Mouse (Mus musculus) lung, embryonic 14.5 days (tissue): Measurements from ENCODE around the gene Lrcol1. TPM values are rescaled to one million over a fixed set of nuclear protein-coding genes. Genes with fewer than 3 reads are reported as not detected.

ENCODE experiments used
- ATAC-seq: fragments of 200-750 bp; cut with Nextera tagmentation; 2 replicates; pipeline ENCODE4 v1.8.0; 2017; ENCODE audit warnings: mild to moderate bottlenecking, moderate TSS enrichment, moderate library complexity; ENCODE audit not compliant: insufficient read depth
- DNase-seq: peaks from one replicate; pipeline ENCODE4 v3.0.0-alpha.2; 2015
- H3K27ac ChIP-seq: fragments of 300-500 bp; sonication (generic); 2 replicates; pipeline ENCODE4 v1.5.1; 2014; ENCODE audit warnings: low read depth, mild to moderate bottlenecking, moderate library complexity
- H3K27me3 ChIP-seq: fragments of 300-500 bp; sonication (generic); 2 replicates; pipeline ENCODE4 v1.6.1; 2014; ENCODE audit warnings: low read length, control low read depth; ENCODE audit not compliant: insufficient read depth
- H3K36me3 ChIP-seq: fragments of 300-500 bp; sonication (generic); 2 replicates; pipeline ENCODE4 v1.6.1; 2014; ENCODE audit warnings: control low read depth; ENCODE audit not compliant: insufficient read depth
- H3K4me1 ChIP-seq: fragments of 300-500 bp; sonication (generic); 2 replicates; pipeline ENCODE4 v1.6.1; 2014; ENCODE audit warnings: antibody characterized with exemption, control low read depth; ENCODE audit not compliant: insufficient read depth
- H3K4me2 ChIP-seq: fragments of 300-500 bp; sonication (generic); 2 replicates; pipeline ENCODE4 v1.6.1; 2014; ENCODE audit warnings: mild to moderate bottlenecking
- H3K4me3 ChIP-seq: fragments of 300-500 bp; sonication (generic); 2 replicates; pipeline ENCODE4 v1.5.1; 2014; ENCODE audit warnings: low read depth, low read length
- H3K9ac ChIP-seq: fragments of 300-500 bp; sonication (generic); 2 replicates; pipeline ENCODE4 v1.6.1; 2014
- H3K9me3 ChIP-seq: fragments of 300-500 bp; sonication (generic); 2 replicates; pipeline ENCODE4 v1.6.1; 2016; ENCODE audit warnings: low read depth, low read length, control low read depth
- CTCF ChIP-seq: IDR thresholded peaks from 2 replicates; pipeline ENCODE4 v1.5.1; 2016; ENCODE audit warnings: antibody characterized with exemption, low read depth
- WGBS: fragments of 180-500 bp; shearing (Covaris S2); extraction: QIAGEN DNeasy Blood & Tissue Kit; methylation state at CpG from one replicate; pipeline ENCODE4 v1.1.7; 2014; 5-methylcytosine and 5-hydroxymethylcytosine counted together
- polyA plus RNA-seq: library from polyadenylated mRNA; unstranded; fragments of >200 nt; fragmentation: Nextera tagmentation; extraction: Ambion mirVana; gene quantifications from 2 replicates; pipeline ENCODE4 v1.2.1, GENCODE M21; 2014

Lrcol1 gene
- polyA plus RNA-seq, 1 experiment from 2014 or later: 2.4 TPM

DNA sequence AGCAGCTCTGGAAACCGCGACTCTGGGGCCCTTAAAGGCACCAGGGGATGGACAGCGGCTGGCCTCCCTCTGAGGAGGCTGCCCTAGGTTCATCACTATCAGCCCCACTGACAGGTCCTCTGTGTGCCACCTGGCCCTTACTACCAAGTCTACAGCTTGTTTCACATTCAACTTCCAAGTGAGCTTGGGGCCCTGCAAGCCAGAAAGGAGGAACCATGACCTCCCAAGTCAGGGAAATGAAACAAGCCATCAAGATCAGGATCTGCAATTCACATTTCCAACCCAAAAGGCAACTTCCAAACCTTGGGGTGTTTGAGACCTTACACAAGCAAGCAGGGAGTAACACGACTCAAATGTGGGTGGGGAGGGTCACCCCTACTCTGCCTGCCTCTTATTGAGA lies 40.7 kb downstream of the Lrcol1 start:
- Histone ChIP-seq H3K4me2 (peak overlapping the region; percentile 69), H3K4me1 (no peaks in the 10 kb centered on the region), H3K9ac (no peak overlapping the region), H3K27me3 (peaks cover 4% of the 10 kb centered on the region; the same call in 1 of the 2 replicates), H3K9me3 (no peaks in the 10 kb centered on the region), H3K4me3 (no peak overlapping the region), H3K27ac (no peak overlapping the region), H3K36me3 (no peaks in the 10 kb centered on the region)
- DNase-seq: no peak
- no peak for TF ChIP-seq CTCF
- WGBS: 39% methylated on average over 4 of the region's 4 CpGs
- no peak for ATAC-seq

DNA sequence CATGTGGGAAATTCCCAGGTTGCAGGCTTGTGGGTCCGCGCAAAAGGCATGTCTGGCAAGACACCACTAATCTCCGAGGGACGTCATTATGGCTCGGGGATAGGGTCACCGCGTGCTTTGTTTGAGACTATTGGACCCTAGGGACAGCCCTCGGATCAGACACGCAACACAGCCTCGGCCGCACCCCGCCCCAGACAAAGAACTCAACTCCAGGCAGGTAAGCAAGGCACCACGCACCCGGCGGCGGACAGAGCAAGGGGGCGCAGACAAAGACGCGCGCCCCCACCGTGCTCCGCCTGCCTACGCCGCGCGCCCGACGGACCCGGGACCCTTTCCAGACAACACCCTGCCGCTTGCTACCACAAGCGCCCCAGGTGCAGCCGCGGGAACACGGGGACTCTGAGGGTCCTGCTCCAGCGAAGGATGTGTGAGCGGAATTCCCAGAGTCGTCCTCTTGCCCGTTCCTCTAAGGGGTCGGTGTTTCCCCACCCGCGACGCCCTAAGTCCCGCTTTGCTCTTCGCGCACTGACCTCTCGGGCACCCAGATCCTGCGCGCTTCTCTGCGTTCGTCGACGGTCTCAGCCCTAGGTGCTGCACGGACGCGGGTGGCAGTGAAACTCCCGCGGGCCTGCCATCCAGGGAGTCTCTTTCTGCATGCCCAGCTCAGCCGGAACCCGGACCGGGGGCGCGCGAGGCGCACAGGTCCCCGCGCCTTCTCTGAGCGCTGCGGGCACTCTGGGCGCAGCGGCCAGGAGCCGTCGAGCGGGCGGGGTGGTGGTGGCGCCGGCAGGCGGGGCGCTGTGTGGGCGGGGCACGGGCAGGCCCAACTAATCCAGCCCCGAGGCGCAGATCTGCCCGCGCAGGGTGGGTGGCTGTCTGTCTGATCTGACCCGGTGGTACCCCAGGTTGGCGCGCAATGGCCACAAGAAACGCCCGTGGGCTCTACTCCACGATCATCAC lies 42.1 kb downstream of the Lrcol1 start:
- under 1% methylated on average over 90 of the region's 90 CpGs for WGBS
- ATAC-seq (peak; percentile 93), DNase-seq (peak; percentile 84)
- peak overlapping the region; percentile 69 for H3K4me2 ChIP-seq
- no peaks in the 10 kb centered on the region for H3K9me3 ChIP-seq
- H3K4me1 ChIP-seq: no peaks in the 10 kb centered on the region
- H3K9ac ChIP-seq: peak overlapping the region; percentile 63
- H3K4me3 ChIP-seq: peak overlapping the region; percentile 56
- H3K27me3 ChIP-seq: peaks cover 4% of the 10 kb centered on the region; the same call in 1 of the 2 replicates
- H3K36me3 ChIP-seq: no peaks in the 10 kb centered on the region
- H3K27ac ChIP-seq: no peak overlapping the region
- TF ChIP-seq CTCF: no peak

- Histone ChIP-seq H3K36me3 (no peaks in the 10 kb centered on the region), H3K4me1 (no peaks in the 10 kb centered on the region), H3K9ac (peak overlapping the region; percentile 63), H3K4me3 (peak overlapping the region; percentile 56), H3K27ac (no peak overlapping the region), H3K27me3 (peaks cover 4% of the 10 kb centered on the region; the same call in 1 of the 2 replicates), H3K9me3 (no peaks in the 10 kb centered on the region), H3K4me2 (peak overlapping the region; percentile 69)
- no peak for TF ChIP-seq CTCF
- WGBS: 13% methylated on average over 8 of the region's 8 CpGs
- ATAC-seq (peak; percentile 3; the same call in 1 of the 2 replicates), DNase-seq (peak; percentile 8)
Observed at GRCm38 (mm10) chr5:110387332-110387731, 42.8 kb downstream of the Lrcol1 start.

DNA sequence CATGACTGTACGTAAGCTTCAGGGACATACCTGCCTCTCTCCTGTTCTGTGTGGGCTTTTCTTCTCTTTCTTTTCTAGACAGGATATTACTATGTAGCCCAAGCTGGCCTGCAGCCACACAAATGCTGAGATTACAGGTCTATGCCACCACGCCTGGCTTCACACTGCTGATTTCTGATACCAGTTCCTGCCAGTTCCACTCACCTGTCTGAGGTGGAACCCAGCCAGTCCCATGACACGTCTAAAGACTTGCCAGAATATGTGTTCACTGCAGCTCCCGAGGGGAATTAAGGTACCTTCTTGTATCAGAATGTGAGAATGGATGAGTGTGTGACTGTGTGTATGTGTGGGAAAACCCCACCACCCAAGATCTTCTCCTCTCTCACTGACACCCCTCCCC lies 46.1 kb downstream of the Lrcol1 start:
- DNase-seq (no peak), ATAC-seq (no peak)
- Histone ChIP-seq H3K4me2 (no peak overlapping the region), H3K27ac (no peak overlapping the region), H3K4me1 (no peaks in the 10 kb centered on the region), H3K27me3 (peaks cover 3% of the 10 kb centered on the region; the same call in 1 of the 2 replicates), H3K9me3 (no peaks in the 10 kb centered on the region), H3K9ac (no peak overlapping the region), H3K36me3 (no peaks in the 10 kb centered on the region), H3K4me3 (no peak overlapping the region)
- TF ChIP-seq CTCF: no peak
- WGBS: 77% methylated on average over 4 of the region's 4 CpGs

GRCm38 (mm10) chr5:110392727-110393126 lies 48.2 kb downstream of the Lrcol1 start:
- Histone ChIP-seq H3K9me3 (no peaks in the 10 kb centered on the region), H3K4me1 (no peaks in the 10 kb centered on the region), H3K9ac (no peak overlapping the region), H3K36me3 (no peaks in the 10 kb centered on the region), H3K4me2 (no peak overlapping the region), H3K27me3 (no peaks in the 10 kb centered on the region), H3K27ac (no peak overlapping the region), H3K4me3 (no peak overlapping the region)
- 81% methylated on average over 5 of the region's 5 CpGs for WGBS
- DNase-seq (no peak), ATAC-seq (no peak; the same call in 1 of the 2 replicates)
- no peak for TF ChIP-seq CTCF

GRCm38 (mm10) chr5:110395006-110395661 lies 50.6 kb downstream of the Lrcol1 start:
- no peak for ATAC-seq
- Histone ChIP-seq H3K27ac (no peak overlapping the region), H3K9ac (no peak overlapping the region), H3K4me3 (no peak overlapping the region), H3K4me2 (no peak overlapping the region), H3K9me3 (no peaks in the 10 kb centered on the region), H3K27me3 (no peaks in the 10 kb centered on the region), H3K36me3 (no peaks in the 10 kb centered on the region), H3K4me1 (no peaks in the 10 kb centered on the region)
- DNase-seq: no peak
- no peak for TF ChIP-seq CTCF
- WGBS: 74% methylated on average over 5 of the region's 5 CpGs

- Histone ChIP-seq H3K4me1 (no peaks in the 10 kb centered on the region), H3K4me2 (no peak overlapping the region), H3K4me3 (no peak overlapping the region), H3K9ac (no peak overlapping the region), H3K27ac (no peak overlapping the region), H3K36me3 (no peaks in the 10 kb centered on the region), H3K27me3 (no peaks in the 10 kb centered on the region), H3K9me3 (no peaks in the 10 kb centered on the region)
- no peak for ATAC-seq
- DNase-seq: no peak
- no peak for TF ChIP-seq CTCF
- WGBS: 89% methylated on average over 8 of the region's 8 CpGs
Observed at GRCm38 (mm10) chr5:110401101-110401500, 56.6 kb downstream of the Lrcol1 start.
